Mouse (Mus musculus) bone marrow, adult 2 months (tissue): Measurements from ENCODE around the gene Cacna1d. TPM values are rescaled to one million over a fixed set of nuclear protein-coding genes. Genes with fewer than 3 reads are reported as not detected.
A peak's percentile ranks its signal among the peaks of the same experiment; 100 is the strongest.

ENCODE experiments used
- H3K27ac ChIP-seq: fragments of 200-500 bp; 2 replicates; pipeline ENCODE4 v1.5.1; 2012; ENCODE audit warnings: low read depth, mild to moderate bottlenecking, control low read depth, inconsistent platforms, low read length; ENCODE audit not compliant: control insufficient read depth, poor library complexity, insufficient read depth
- H3K4me1 ChIP-seq: fragments of 200-500 bp; 2 replicates; pipeline ENCODE4 v1.6.1; 2011; ENCODE audit warnings: low read length; ENCODE audit not compliant: control insufficient read depth, insufficient read depth
- H3K4me3 ChIP-seq: fragments of 200-500 bp; replicated peaks from 2 replicates; pipeline ENCODE3; 2011; ENCODE audit warnings: mild to moderate bottlenecking, low read depth, low read length, control low read depth; ENCODE audit not compliant: control insufficient read depth
- CTCF ChIP-seq: fragments of 200-500 bp; IDR thresholded peaks from 2 replicates; pipeline ENCODE4 v1.5.1; 2011; ENCODE audit warnings: low read length, control low read depth; ENCODE audit not compliant: control insufficient read depth, insufficient read depth
- POLR2A ChIP-seq: fragments of 200-500 bp; IDR thresholded peaks from 2 replicates; pipeline ENCODE4 v1.6.1; 2011; ENCODE audit warnings: low read depth, mild to moderate bottlenecking, control low read depth, low read length, borderline replicate concordance; ENCODE audit not compliant: control insufficient read depth
- WGBS: fragments of 180-500 bp; shearing (Covaris S2); methylation state at CpG from one replicate; pipeline ENCODE4 v1.1.7; 2018; 5-methylcytosine and 5-hydroxymethylcytosine counted together
- polyA plus RNA-seq: library from polyadenylated mRNA; stranded (reverse); fragments of >200 nt; gene quantifications from 2 replicates; pipeline ENCODE4 v1.2.4, GENCODE M21; 2011; ENCODE audit warnings: low replicate concordance; ENCODE audit not compliant: missing spikeins, insufficient read depth, insufficient read length

The Cacna1d gene
- polyA plus RNA-seq, 1 experiment, result 1.7 TPM

DNA sequence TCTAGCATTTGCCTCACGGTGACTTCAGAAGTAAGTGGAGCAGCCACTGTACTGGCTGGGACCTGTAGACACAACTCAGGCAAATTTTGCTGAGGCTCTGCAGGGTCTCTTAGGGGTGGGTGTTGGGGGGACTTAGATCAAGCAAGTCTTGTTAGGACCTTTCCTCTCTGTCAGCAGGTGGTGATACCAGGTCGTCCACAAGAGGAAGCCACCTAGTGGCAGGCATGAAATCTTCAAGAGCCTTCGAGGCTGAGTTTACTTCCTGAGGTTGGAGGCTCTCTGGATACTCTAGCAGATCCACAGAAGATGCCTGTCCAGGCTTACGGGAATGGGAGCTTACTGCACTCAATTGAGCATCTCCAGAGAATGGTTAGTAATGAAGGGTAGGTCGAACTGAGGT lies 394.0 kb downstream of the Cacna1d start:
- no peak overlapping the region for H3K27ac ChIP-seq
- H3K4me1 ChIP-seq, result no peaks in the 10 kb centered on the region; the same call in 1 of the 2 replicates
- no peak for TF ChIP-seq POLR2A
- TF ChIP-seq CTCF, result peak; percentile 52
- 39% methylated on average over 5 of the region's 5 CpGs for WGBS
- H3K4me3 ChIP-seq, result no peak overlapping the region

DNA sequence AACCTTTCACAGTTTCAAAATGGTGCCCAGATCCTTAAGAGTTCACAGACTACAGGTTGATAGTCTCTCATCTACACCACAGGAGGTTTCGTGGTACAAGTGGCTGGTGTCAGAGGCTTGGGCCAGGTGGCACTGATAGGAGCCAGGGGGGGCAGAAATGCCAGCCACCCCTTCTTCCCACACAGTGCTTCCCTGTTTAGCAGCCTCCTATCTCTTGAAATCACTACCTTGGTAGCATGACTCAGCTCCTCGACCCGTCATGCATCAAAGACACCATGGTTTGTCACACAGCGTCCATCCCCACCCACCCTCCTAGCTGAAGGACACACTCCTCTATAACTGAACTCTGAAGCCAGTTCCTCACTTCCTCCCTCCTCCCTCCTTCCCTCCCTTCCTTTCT lies 398.8 kb downstream of the Cacna1d start:
- H3K27ac ChIP-seq, result no peak overlapping the region
- WGBS, result 8% methylated on average over 4 of the region's 4 CpGs
- H3K4me3 ChIP-seq, result no peak overlapping the region
- TF ChIP-seq POLR2A (no peak), CTCF (no peak)
- H3K4me1 ChIP-seq, result no peaks in the 10 kb centered on the region; the same call in 1 of the 2 replicates

DNA sequence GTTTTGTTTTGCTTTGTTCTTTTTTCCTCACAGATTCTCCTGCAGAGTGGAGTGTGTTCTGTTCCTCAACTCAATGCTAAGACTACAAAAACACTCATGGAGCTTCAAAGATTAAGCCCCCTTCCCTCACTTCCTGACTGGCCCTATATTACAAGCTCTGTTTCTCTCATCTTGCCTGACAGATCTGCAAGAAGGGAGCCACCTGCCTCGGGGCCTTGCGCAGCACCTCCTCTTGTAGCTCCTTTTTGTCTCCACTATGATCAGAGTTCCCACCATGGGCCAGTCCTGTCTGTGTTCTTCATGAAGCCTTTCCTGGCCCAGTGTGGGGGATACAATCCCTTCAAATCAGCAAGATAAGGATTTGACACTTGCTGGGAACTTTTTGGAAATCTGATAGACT lies 399.2 kb downstream of the Cacna1d start:
- H3K27ac ChIP-seq, result no peak overlapping the region
- H3K4me3 ChIP-seq, result no peak overlapping the region
- no peaks in the 10 kb centered on the region; the same call in 1 of the 2 replicates for H3K4me1 ChIP-seq
- 72% methylated on average over 2 of the region's 2 CpGs for WGBS
- no peak for TF ChIP-seq CTCF
- TF ChIP-seq POLR2A, result no peak

DNA sequence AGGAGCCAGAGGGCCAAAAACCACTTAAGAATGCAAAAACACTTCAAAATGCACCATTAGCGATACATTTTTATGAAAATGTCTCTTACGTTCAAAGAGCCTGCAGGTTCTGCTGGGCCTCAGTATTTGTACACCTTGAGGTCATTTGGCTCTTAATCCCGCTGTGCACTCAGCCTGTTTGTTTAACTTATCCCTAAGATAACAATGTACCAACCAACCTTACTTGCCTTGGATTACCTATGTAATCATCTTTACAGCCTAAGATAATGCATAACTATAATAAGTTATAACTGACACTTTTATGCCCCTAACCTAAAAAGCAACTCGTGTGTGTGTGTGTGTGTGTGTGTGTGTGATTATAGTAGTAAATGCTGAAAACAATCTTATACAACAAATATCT lies 411.5 kb downstream of the Cacna1d start:
- H3K4me1 ChIP-seq, result no peaks in the 10 kb centered on the region
- no peak for TF ChIP-seq CTCF
- TF ChIP-seq POLR2A, result no peak
- no peak overlapping the region for H3K27ac ChIP-seq
- H3K4me3 ChIP-seq, result no peak overlapping the region
- WGBS, result 88% methylated on average over 4 of the region's 4 CpGs

DNA sequence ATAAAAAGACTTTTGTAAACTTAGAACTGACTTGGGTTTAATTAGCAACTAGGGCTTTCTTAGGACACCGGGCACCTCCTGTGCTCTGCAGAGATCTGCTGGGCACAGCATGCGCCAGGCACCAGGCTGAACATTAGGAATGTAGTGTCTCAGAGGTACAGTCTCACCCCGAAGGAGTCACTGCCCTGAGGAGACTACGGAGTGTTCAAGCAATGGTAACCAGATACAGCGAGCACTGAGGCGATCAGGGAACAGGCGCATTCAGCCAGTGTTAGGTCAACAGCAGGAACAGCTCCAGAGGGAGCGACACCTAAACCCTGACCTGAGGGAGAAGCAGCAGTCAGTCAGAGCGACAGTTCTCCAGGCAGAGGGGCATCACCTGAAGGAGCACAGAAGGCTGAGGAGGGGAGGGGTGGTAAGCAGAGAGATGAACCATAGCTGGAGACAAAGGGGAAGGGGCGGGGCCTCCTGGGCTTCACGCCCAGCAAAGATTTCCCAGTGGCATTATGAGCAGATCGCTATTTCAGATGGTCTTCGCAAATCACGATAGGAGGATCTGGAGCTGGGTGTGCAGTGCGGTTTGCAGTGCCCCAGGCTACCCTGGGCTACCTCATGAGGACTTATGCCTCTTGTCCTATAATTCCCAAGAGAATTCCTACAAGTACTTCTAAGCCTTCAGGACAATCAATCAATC lies 413.0 kb downstream of the Cacna1d start:
- no peak for TF ChIP-seq POLR2A
- TF ChIP-seq CTCF, result no peak
- Histone ChIP-seq H3K4me1 (no peaks in the 10 kb centered on the region), H3K27ac (no peak overlapping the region), H3K4me3 (no peak overlapping the region)
- 77% methylated on average over 15 of the region's 15 CpGs for WGBS

DNA sequence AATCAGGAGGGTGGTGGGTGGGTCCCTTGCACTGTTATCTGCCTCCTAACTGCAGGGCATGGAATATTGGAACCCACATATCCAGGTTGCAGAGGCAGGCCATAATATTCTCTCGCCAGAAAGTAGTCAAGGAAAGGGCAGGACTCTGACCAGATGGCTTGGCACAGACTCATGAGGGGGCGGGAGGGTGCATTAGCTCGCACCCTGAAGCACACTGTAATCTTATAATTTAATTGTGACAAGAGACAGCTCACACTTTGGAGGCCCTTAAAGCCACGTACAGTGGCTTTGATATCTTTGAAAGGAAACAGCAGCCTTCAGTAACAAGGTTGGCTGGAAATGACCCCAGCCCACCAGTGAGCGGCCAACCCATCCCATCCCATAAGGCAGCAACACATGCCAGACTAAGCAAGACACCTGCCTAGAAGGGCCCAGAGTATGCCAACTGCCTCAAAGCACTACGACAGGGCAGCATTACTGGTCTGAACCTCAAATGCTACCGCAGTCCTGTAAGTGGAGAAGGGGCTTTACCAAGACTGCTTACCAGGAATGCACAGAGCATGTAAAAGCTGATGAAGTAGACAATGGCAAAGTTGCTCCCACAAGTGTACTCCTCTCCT lies 415.9 kb downstream of the Cacna1d start:
- WGBS, result 79% methylated on average over 7 of the region's 7 CpGs

DNA sequence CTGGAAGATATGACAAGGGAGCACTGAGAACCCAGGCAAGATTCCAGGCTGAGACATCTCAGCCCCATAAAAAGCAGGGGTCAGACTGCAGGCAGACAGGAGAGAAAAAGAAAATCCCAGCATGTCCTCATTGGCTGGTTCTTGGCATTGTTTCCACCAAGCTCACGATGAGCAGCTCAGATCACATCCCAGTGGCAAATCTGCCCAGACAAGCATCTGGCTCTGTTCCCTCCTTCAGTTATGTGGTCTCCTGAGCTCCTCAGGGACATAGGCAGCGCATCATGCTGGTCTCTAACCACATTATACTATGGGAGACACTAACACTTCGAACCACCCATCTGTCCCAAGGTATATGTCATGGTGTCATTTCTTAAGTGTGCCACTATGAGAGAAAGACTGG lies 422.7 kb downstream of the Cacna1d start:
- TF ChIP-seq CTCF (no peak), POLR2A (no peak)
- Histone ChIP-seq H3K4me1 (no peaks in the 10 kb centered on the region), H3K27ac (no peak overlapping the region), H3K4me3 (no peak overlapping the region)
- 78% methylated on average over 3 of the region's 3 CpGs for WGBS

More for the DNA sequence above, 415.9 kb downstream of the Cacna1d start:
- H3K4me3 ChIP-seq, result no peak overlapping the region
- TF ChIP-seq POLR2A (no peak), CTCF (no peak)
- H3K27ac ChIP-seq, result no peak overlapping the region
- no peaks in the 10 kb centered on the region for H3K4me1 ChIP-seq

DNA sequence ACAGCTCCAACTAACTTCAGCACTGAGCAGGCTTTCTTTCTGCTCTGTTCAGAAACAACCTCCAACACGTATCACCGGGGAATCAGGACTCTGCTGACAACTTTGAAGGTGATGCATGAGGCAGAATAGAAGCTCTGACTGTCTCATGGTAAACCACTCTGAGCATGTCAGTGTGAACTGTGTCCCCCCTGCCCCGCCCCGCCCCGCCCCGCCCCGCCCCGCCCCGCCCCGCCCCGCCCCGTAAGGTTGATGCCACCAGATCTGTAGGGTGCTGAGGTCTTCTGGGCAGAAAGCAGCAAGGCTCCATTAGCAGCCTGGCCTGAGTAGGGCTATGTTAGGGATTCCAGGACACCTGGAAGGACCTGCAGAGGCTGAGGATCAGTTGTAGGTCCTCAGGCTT lies 424.5 kb downstream of the Cacna1d start:
- H3K4me3 ChIP-seq, result no peak overlapping the region
- H3K27ac ChIP-seq, result no peak overlapping the region
- no peaks in the 10 kb centered on the region for H3K4me1 ChIP-seq
- no peak for TF ChIP-seq CTCF
- no peak for TF ChIP-seq POLR2A
- 82% methylated on average over 12 of the region's 12 CpGs for WGBS

DNA sequence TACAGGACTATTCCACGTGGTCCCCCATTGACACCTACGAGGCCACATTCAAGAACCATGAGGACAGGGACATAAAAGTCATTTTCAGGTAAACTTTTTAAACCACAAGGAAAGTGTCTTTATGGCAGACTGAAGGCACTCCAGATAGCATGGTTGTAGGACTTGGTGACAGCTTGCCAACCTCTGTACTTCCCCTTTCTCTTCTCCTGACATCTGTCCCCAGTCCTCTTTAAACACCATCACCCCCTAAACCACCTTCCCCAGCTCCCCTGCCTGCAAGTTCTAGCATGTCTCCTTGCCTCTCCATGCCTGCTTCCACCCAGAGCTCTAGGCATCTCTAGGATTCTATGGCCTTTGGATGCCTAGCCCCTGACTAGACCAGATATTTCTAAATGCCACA lies 426.4 kb downstream of the Cacna1d start:
- no peak overlapping the region for H3K4me3 ChIP-seq
- 38% methylated on average over 2 of the region's 2 CpGs for WGBS
- no peak overlapping the region for H3K27ac ChIP-seq
- H3K4me1 ChIP-seq, result no peaks in the 10 kb centered on the region
- TF ChIP-seq POLR2A, result no peak
- TF ChIP-seq CTCF, result no peak
